Mouse (Mus musculus): Measurements from ENCODE around the gene Plin3. TPM values are rescaled to one million over a fixed set of nuclear protein-coding genes. Genes with fewer than 3 reads are reported as not detected.

Plin3 gene
- total and polyA plus RNA-seq, 3 experiments = 6.6 to 13.1 TPM; not detected in 1

- no peak for TF ChIP-seq POLR2A (IDR thresholded peaks at IDR 0.05; ENCODE audit: control insufficient read depth in 1 of 2, insufficient read depth in 1 of 2, low read depth in 1 of 2, low read length in 2 of 2, poor library complexity in 1 of 2)
- no peak for TF ChIP-seq USF2 (IDR thresholded peaks at IDR 0.05; ENCODE audit: borderline replicate concordance in 1 of 2, insufficient read depth in 1 of 2, low read depth in 1 of 2, low read length in 2 of 2)
- TF ChIP-seq TBP (IDR thresholded peaks at IDR 0.05; ENCODE audit: low read depth, low read length) = no peak
- no peak for TF ChIP-seq POLR2AphosphoS2 (IDR thresholded peaks at IDR 0.05; ENCODE audit: low read length)
- no peak for TF ChIP-seq SIN3A (IDR thresholded peaks at IDR 0.05; ENCODE audit: low read length)
- TF ChIP-seq MXI1 (IDR thresholded peaks at IDR 0.05; ENCODE audit: low read depth, low read length) = no peak
- TF ChIP-seq ETS1 (IDR thresholded peaks at IDR 0.05; ENCODE audit: low read depth, low read length) = no peak
- TF ChIP-seq TAL1 (IDR thresholded peaks at IDR 0.05; ENCODE audit: low read length) = no peak
- Histone ChIP-seq H3K79me2 (ENCODE audit: control insufficient read depth, insufficient read depth, low read length, poor library complexity) (peaks cover 11% of the 10 kb centered on the region), H3K9me3 (replicated peaks; ENCODE audit: insufficient read depth, low read length) (no peaks in the 10 kb centered on the region), H3K4me1 (ENCODE audit: control insufficient read depth in 1 of 2, insufficient read depth in 2 of 2, low read length in 2 of 2) (peaks cover 2 to 14% of the 10 kb centered on the region in 2 experiments; a peak in 3 of 4 replicates), H3K27me3 (ENCODE audit: control insufficient read depth in 1 of 2, insufficient read depth in 2 of 2, low read length in 2 of 2) (no peaks in the 10 kb centered on the region), H3K4me3 (ENCODE audit: control insufficient read depth in 1 of 2, insufficient read depth in 1 of 2, low read depth in 2 of 2, low read length in 2 of 2) (no peak overlapping the region), H3K36me3 (ENCODE audit: control insufficient read depth in 1 of 2, insufficient read depth in 2 of 2, low read length in 2 of 2) (peaks cover 0 to 13% of the 10 kb centered on the region in 2 experiments; a peak in 2 of 4 replicates), H3K27ac (ENCODE audit: control insufficient read depth, low read depth, low read length) (no peak overlapping the region), H3K9ac (ENCODE audit: control insufficient read depth, low read depth, low read length, poor library complexity, severe bottlenecking) (no peak overlapping the region)
- DNase-seq (ENCODE audit: low read depth, low spot score) = no peak
These were observed 38.6 kb upstream of the Plin3 start for GRCm38 (mm10) chr17:56331256-56331655.

GRCm38 (mm10) chr17:56330345-56330744 is 37.7 kb upstream of the Plin3 start:
- Histone ChIP-seq H3K79me2 (ENCODE audit: control insufficient read depth, insufficient read depth, low read length, poor library complexity) (peaks cover 14% of the 10 kb centered on the region), H3K27me3 (ENCODE audit: control insufficient read depth in 1 of 2, insufficient read depth in 2 of 2, low read length in 2 of 2) (no peaks in the 10 kb centered on the region), H3K27ac (ENCODE audit: control insufficient read depth, low read depth, low read length) (no peak overlapping the region), H3K9me3 (replicated peaks; ENCODE audit: insufficient read depth, low read length) (no peaks in the 10 kb centered on the region), H3K36me3 (ENCODE audit: control insufficient read depth in 1 of 2, insufficient read depth in 2 of 2, low read length in 2 of 2) (peaks cover 0 to 13% of the 10 kb centered on the region in 2 experiments; a peak in 2 of 4 replicates), H3K9ac (ENCODE audit: control insufficient read depth, low read depth, low read length, poor library complexity, severe bottlenecking) (no peak overlapping the region), H3K4me3 (ENCODE audit: control insufficient read depth in 1 of 2, insufficient read depth in 1 of 2, low read depth in 2 of 2, low read length in 2 of 2) (no peak overlapping the region), H3K4me1 (ENCODE audit: control insufficient read depth in 1 of 2, insufficient read depth in 2 of 2, low read length in 2 of 2) (peaks cover 2 to 14% of the 10 kb centered on the region in 2 experiments; a peak in 3 of 4 replicates)
- DNase-seq (ENCODE audit: low read depth, low spot score) = no peak
- no peak for TF ChIP-seq ZKSCAN1 (IDR thresholded peaks at IDR 0.05; ENCODE audit: low read depth, low read length)
- no peak for TF ChIP-seq POLR2AphosphoS2 (IDR thresholded peaks at IDR 0.05; ENCODE audit: low read length)
- no peak for TF ChIP-seq EP300 (IDR thresholded peaks at IDR 0.05; ENCODE audit: low read depth in 1 of 2, low read length in 2 of 2)
- no peak for TF ChIP-seq GATA1 (IDR thresholded peaks at IDR 0.05; ENCODE audit: low read depth, low read length)
- no peak for TF ChIP-seq KAT2A (conservative IDR thresholded peaks at IDR 0.05; ENCODE audit: low read depth, low read length)
- TF ChIP-seq USF1 (IDR thresholded peaks at IDR 0.05; ENCODE audit: low read depth, low read length) = no peak
- no peak for TF ChIP-seq SIN3A (IDR thresholded peaks at IDR 0.05; ENCODE audit: low read length)
- TF ChIP-seq POLR2AphosphoS5 (IDR thresholded peaks at IDR 0.05; ENCODE audit: borderline replicate concordance, low read depth, low read length) = no peak
- TF ChIP-seq SMC3 (IDR thresholded peaks at IDR 0.05; ENCODE audit: low read depth, low read length) = no peak
- TF ChIP-seq E2F4 (IDR thresholded peaks at IDR 0.05; ENCODE audit: borderline replicate concordance, low read depth, low read length) = no peak
- TF ChIP-seq JUND (IDR thresholded peaks at IDR 0.05; ENCODE audit: low read depth, low read length) = no peak
- no peak for TF ChIP-seq MYB (IDR thresholded peaks at IDR 0.05; ENCODE audit: low read depth, low read length)
- TF ChIP-seq TAL1 (IDR thresholded peaks at IDR 0.05; ENCODE audit: low read length) = no peak
- no peak for TF ChIP-seq POLR2A (IDR thresholded peaks at IDR 0.05; ENCODE audit: control insufficient read depth in 1 of 2, insufficient read depth in 1 of 2, low read depth in 1 of 2, low read length in 2 of 2, poor library complexity in 1 of 2)
- TF ChIP-seq ZMIZ1 (IDR thresholded peaks at IDR 0.05; ENCODE audit: low read depth, low read length) = no peak
- TF ChIP-seq CHD1 (IDR thresholded peaks at IDR 0.05; ENCODE audit: low read depth, low read length) = no peak
- no peak for TF ChIP-seq MYC (IDR thresholded peaks at IDR 0.05; ENCODE audit: low read depth, low read length)
- no peak for TF ChIP-seq HCFC1 (IDR thresholded peaks at IDR 0.05; ENCODE audit: low read depth, low read length)
- TF ChIP-seq UBTF (IDR thresholded peaks at IDR 0.05; ENCODE audit: borderline replicate concordance, insufficient read depth, low read depth, low read length) = no peak
- TF ChIP-seq MXI1 (IDR thresholded peaks at IDR 0.05; ENCODE audit: low read depth, low read length) = no peak

Measured in MEL (cell line).